Mouse (Mus musculus) CH12.LX (cell line): ENCODE data around the gene Ptprm. TPM values are rescaled to one million over a fixed set of nuclear protein-coding genes. Genes with fewer than 3 reads are reported as not detected.

Experiments used
- DNase-seq: peaks from one replicate; pipeline ENCODE4 v3.0.0-alpha.2; 2013; ENCODE audit errors: extremely low read depth
- H3K27ac ChIP-seq: 2 replicates; pipeline ENCODE4 v1.5.1; 2012; ENCODE audit warnings: low read depth, mild to moderate bottlenecking, control low read depth, moderate library complexity; ENCODE audit not compliant: insufficient read depth
- H3K27me3 ChIP-seq: replicated peaks from 2 replicates; pipeline ENCODE3; 2012; ENCODE audit warnings: inconsistent platforms
- H3K36me3 ChIP-seq, 2 experiments: replicated peaks in 1 of 2; 2 replicates each; pipeline versions ENCODE3 to v1.6.1; 2012; ENCODE audit warnings: inconsistent platforms in 1 of 2, low read length in 1 of 2, mild to moderate bottlenecking in 1 of 2, mixed read lengths in 1 of 2, moderate library complexity in 1 of 2; ENCODE audit not compliant: control insufficient read depth in 1 of 2, insufficient read depth in 1 of 2
- H3K4me1 ChIP-seq, 2 experiments: 2 replicates each; pipeline ENCODE4 v1.6.1; 2012; ENCODE audit warnings: inconsistent platforms in 1 of 2, moderate library complexity in 1 of 2; ENCODE audit not compliant: insufficient read depth in 2 of 2, control insufficient read depth in 1 of 2
- H3K4me2 ChIP-seq: 2 replicates; pipeline ENCODE4 v1.6.1; 2012; ENCODE audit warnings: low read depth, mild to moderate bottlenecking, control low read depth; ENCODE audit not compliant: poor library complexity, insufficient read depth, severe bottlenecking
- H3K4me3 ChIP-seq, 3 experiments: fragments of 150-350 bp in 1 of 3; sonication (generic) in 1 of 3; replicated peaks in 1 of 3; 2 replicates each; pipeline versions ENCODE3 to v1.5.1; 2011 to 2012; ENCODE audit warnings: low read depth in 2 of 3, low read length in 2 of 3, mild to moderate bottlenecking in 2 of 3, moderate library complexity in 2 of 3, control low read depth in 1 of 3, improper control_type of control experiment in 1 of 3, inconsistent platforms in 1 of 3, mixed read lengths in 1 of 3; ENCODE audit not compliant: poor library complexity in 1 of 3
- H3K79me2 ChIP-seq: replicated peaks from 2 replicates; pipeline ENCODE4 v1.6.1; 2012; ENCODE audit warnings: mild to moderate bottlenecking, moderate library complexity; ENCODE audit not compliant: control insufficient read depth, poor library complexity, insufficient read depth, severe bottlenecking; ENCODE audit errors: extremely low read depth
- H3K9ac ChIP-seq: 2 replicates; pipeline ENCODE4 v1.6.1; 2012; ENCODE audit warnings: low read depth, mild to moderate bottlenecking, control low read depth, moderate library complexity; ENCODE audit not compliant: insufficient read depth
- H3K9me3 ChIP-seq: replicated peaks from 2 replicates; pipeline ENCODE3; 2012; ENCODE audit warnings: low read length, inconsistent platforms, mixed read lengths
- BHLHE40 ChIP-seq: IDR thresholded peaks from 2 replicates; pipeline ENCODE4 v1.6.1; 2011; ENCODE audit warnings: mild to moderate bottlenecking, low read depth, low read length, improper control_type of control experiment
- CHD1 ChIP-seq: IDR thresholded peaks from 2 replicates; pipeline ENCODE4 v1.6.1; 2012; ENCODE audit warnings: low read depth, low read length, improper control_type of control experiment, inconsistent platforms
- CHD2 ChIP-seq: IDR thresholded peaks from 2 replicates; pipeline ENCODE4 v1.6.1; 2011; ENCODE audit warnings: low read length, improper control_type of control experiment
- ELF1 ChIP-seq: IDR thresholded peaks from 2 replicates; pipeline ENCODE4 v1.6.1; 2014; ENCODE audit warnings: low read depth, mild to moderate bottlenecking, inconsistent platforms, low read length, improper control_type of control experiment
- EP300 ChIP-seq: IDR thresholded peaks from 2 replicates; pipeline ENCODE4 v1.6.1; 2011; ENCODE audit warnings: low read length, improper control_type of control experiment
- JUN ChIP-seq: IDR thresholded peaks from 2 replicates; pipeline ENCODE4 v1.6.1; 2011; ENCODE audit warnings: low read depth, mild to moderate bottlenecking, low read length, improper control_type of control experiment, moderate library complexity; ENCODE audit not compliant: insufficient read depth
- JUND ChIP-seq: conservative IDR thresholded peaks from 2 replicates; pipeline ENCODE4 v1.6.1; 2011; ENCODE audit warnings: low read depth, low read length, improper control_type of control experiment
- MAX ChIP-seq: IDR thresholded peaks from 2 replicates; pipeline ENCODE4 v1.6.1; 2011; ENCODE audit warnings: low read length, improper control_type of control experiment
- MEF2A ChIP-seq: IDR thresholded peaks from 2 replicates; pipeline ENCODE4 v1.6.1; 2014; ENCODE audit warnings: low read depth, mild to moderate bottlenecking, inconsistent platforms, low read length, improper control_type of control experiment, borderline replicate concordance
- MXI1 ChIP-seq: IDR thresholded peaks from 2 replicates; pipeline ENCODE4 v1.6.1; 2011; ENCODE audit warnings: mild to moderate bottlenecking, low read depth, low read length, improper control_type of control experiment
- MYC ChIP-seq: IDR thresholded peaks from 2 replicates; pipeline ENCODE4 v1.6.1; 2011; ENCODE audit warnings: low read depth, mild to moderate bottlenecking, improper control_type of control experiment, low read length
- NRF1 ChIP-seq: IDR thresholded peaks from 2 replicates; pipeline ENCODE4 v1.6.1; 2014; ENCODE audit warnings: low read depth, mild to moderate bottlenecking, inconsistent platforms, low read length, improper control_type of control experiment, moderate library complexity
- PAX5 ChIP-seq: IDR thresholded peaks from 2 replicates; pipeline ENCODE4 v1.6.1; 2012; ENCODE audit warnings: low read length, inconsistent platforms, mixed read lengths
- POLR2AphosphoS2 ChIP-seq: IDR thresholded peaks from 2 replicates; pipeline ENCODE4 v1.6.1; 2011; ENCODE audit warnings: low read depth, low read length, improper control_type of control experiment
- RAD21 ChIP-seq: IDR thresholded peaks from 2 replicates; pipeline ENCODE4 v1.6.1; 2011; ENCODE audit warnings: low read depth, mild to moderate bottlenecking, low read length, improper control_type of control experiment, moderate library complexity
- RCOR1 ChIP-seq: conservative IDR thresholded peaks from 2 replicates; pipeline ENCODE4 v1.6.1; 2012; ENCODE audit warnings: low read depth, mild to moderate bottlenecking, inconsistent platforms, low read length, improper control_type of control experiment
- SIN3A ChIP-seq: IDR thresholded peaks from 2 replicates; pipeline ENCODE4 v1.6.1; 2012; ENCODE audit warnings: low read length, improper control_type of control experiment, inconsistent platforms
- SMC3 ChIP-seq: IDR thresholded peaks from 2 replicates; pipeline ENCODE4 v1.6.1; 2011; ENCODE audit warnings: low read depth, low read length, improper control_type of control experiment
- TBP ChIP-seq: conservative IDR thresholded peaks from 2 replicates; pipeline ENCODE4 v1.6.1; 2011; ENCODE audit warnings: low read depth, low read length, improper control_type of control experiment
- USF1 ChIP-seq: IDR thresholded peaks from 2 replicates; pipeline ENCODE4 v1.6.1; 2014; ENCODE audit warnings: low read depth, mild to moderate bottlenecking, inconsistent platforms, low read length, improper control_type of control experiment
- ZMIZ1 ChIP-seq: IDR thresholded peaks from 2 replicates; pipeline ENCODE4 v1.6.1; 2012; ENCODE audit warnings: low read depth, mild to moderate bottlenecking, inconsistent platforms, low read length, improper control_type of control experiment
- ZNF384 ChIP-seq: IDR thresholded peaks from 2 replicates; pipeline ENCODE4 v1.6.1; 2012; ENCODE audit warnings: low read depth, low read length, improper control_type of control experiment, inconsistent platforms
- dilution Hi-C: fragments of 300-500 bp; cut with MboI; formaldehyde crosslinking; loops from 2 replicates; pipeline ENCODE4 v1.14.3; 2020; ENCODE audit warnings: low sequenced_read_pairs; ENCODE audit not compliant: extremely low pct_unique_long_range_greater_than_20kb, extremely low pct_ligation_motif_present
- in situ Hi-C: fragments of 300-500 bp; cut with MboI; formaldehyde crosslinking; loops from 3 replicates; pipeline ENCODE4 v1.14.3; 2019; ENCODE audit warnings: low sequenced_read_pairs, low pct_ligation_motif_present, low pct_unique_long_range_greater_than_20kb, mixed read lengths
- polyA plus RNA-seq: library from polyadenylated mRNA; unstranded; fragments of >175 nt; gene quantifications from 2 replicates; pipeline ENCODE4 v1.2.1, GENCODE M21; 2012; ENCODE audit warnings: low read depth; ENCODE audit not compliant: insufficient read length
- total RNA-seq, 2 experiments: library from RNA; depleted of rRNA; stranded (reverse); fragments of 300-350 nt in 1 of 2; fragments of >200 nt in 1 of 2; gene quantifications; 2 replicates each; pipeline ENCODE4 v1.2.3; 2012 to 2014

Ptprm gene
- total and polyA plus RNA-seq, 3 experiments, result not detected

DNA sequence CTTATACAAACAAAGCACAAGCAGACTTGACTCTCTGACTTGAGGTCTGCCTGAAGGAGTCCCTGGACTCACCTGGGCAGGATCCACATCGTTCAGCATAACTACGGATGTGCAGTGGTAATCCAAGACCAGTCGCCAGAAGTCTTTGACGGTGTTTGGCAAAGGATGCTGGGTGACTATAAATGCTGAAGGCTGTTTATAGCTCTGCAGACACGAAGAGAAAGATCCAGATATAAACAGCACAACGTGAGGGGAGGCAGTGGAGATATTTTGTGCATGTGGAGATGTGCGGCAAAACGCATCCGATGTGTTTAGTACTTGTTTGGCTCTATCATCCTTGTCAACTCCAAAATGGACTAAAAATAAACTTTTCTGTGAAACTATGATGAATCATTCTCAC, 666.1 kb downstream of the Ptprm start:
- Histone ChIP-seq H3K4me1 (no peaks in the 10 kb centered on the region), H3K27me3 (no peaks in the 10 kb centered on the region), H3K4me2 (no peak overlapping the region)
- DNase-seq, result no peak
- dilution Hi-C loops, result no loop called here
- TF ChIP-seq NRF1 (no peak), RCOR1 (no peak)
- TF ChIP-seq, all 38 proteins: peak for 0
- in situ Hi-C loops, result no loop called here
- Histone ChIP-seq H3K9ac (no peak overlapping the region), H3K9me3 (peaks cover 73% of the 10 kb centered on the region), H3K27ac (no peak overlapping the region), H3K79me2 (no peaks in the 10 kb centered on the region), H3K36me3 (no peaks in the 10 kb centered on the region), H3K4me3 (no peak overlapping the region)

DNA sequence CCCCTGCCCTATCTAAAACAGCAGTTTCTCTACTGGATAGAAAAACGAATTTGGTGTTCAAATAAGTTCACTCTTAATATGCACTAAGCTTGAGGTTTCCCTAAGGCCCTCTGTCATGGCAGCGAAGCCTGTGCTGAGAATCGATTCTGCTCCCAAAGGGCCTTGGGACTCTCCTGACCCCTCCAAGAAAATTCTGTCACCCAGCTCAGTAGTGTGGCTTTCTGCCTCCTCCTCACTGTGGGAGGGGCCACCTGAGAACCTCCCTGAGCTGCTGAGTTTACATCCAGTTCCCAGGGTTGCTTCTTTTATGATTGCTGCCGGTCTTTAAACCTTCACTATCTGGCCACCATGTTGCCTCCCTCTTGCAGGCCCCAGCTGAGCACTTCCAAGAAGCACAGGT, 666.7 kb downstream of the Ptprm start:
- peaks cover 74% of the 10 kb centered on the region for H3K9me3 ChIP-seq
- no peaks in the 10 kb centered on the region for H3K27me3 ChIP-seq
- no peak overlapping the region for H3K4me2 ChIP-seq
- in situ Hi-C loops, result no loop called here
- H3K9ac ChIP-seq, result no peak overlapping the region
- H3K36me3 ChIP-seq, result no peaks in the 10 kb centered on the region
- DNase-seq, result no peak
- H3K79me2 ChIP-seq, result no peaks in the 10 kb centered on the region
- no peaks in the 10 kb centered on the region for H3K4me1 ChIP-seq
- no peak for TF ChIP-seq JUN
- TF ChIP-seq POLR2AphosphoS2, result no peak
- no peak for TF ChIP-seq PAX5
- no peak for TF ChIP-seq ZNF384
- no peak for TF ChIP-seq SIN3A
- TF ChIP-seq RCOR1, result no peak
- no peak for TF ChIP-seq BHLHE40
- no peak for TF ChIP-seq SMC3
- TF ChIP-seq USF1, result no peak
- no peak for TF ChIP-seq MYC
- TF ChIP-seq, all 38 proteins: peak for 0
- H3K4me3 ChIP-seq, result no peak overlapping the region
- dilution Hi-C loops, result no loop called here
- H3K27ac ChIP-seq, result no peak overlapping the region

DNA sequence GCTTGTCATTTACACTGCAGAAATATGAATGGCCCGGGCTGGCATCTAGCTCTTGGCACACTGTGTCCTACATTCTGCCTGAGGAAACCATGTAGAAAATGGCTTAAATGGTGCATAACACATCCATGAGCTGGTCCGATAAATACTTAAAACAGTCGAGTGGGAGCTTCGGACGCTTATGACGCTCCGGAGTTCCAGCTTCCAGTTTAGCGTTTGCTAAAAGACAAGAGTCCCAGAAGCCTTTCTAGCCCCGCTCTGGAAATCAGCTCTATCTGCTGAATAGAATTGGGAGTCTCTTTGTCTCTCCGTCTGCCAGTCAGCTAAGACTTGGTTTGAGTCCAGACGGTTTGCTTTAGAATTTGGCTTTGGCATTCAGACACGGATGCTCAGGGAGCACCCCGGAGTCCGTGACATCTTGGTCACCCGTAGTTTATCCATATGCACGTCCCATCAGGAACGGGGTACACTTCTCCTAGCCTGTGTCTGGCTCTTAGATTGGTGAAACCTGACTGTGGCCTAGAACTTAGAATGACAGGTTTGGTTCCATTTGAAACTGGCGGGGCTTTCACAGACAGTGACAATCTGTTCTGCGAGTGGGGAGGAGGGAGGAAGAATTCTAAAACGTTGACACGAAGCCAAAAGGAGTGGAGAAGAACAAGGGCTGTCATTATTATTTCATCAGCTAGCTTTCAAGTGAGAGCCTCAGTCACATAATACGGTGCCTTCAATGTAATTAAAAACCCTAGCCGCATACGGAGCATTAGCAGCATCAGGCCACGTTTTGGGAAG, 667.4 kb downstream of the Ptprm start:
- no peak for DNase-seq
- Histone ChIP-seq H3K27me3 (no peaks in the 10 kb centered on the region), H3K79me2 (no peaks in the 10 kb centered on the region), H3K4me2 (no peak overlapping the region), H3K9ac (no peak overlapping the region), H3K4me1 (no peaks in the 10 kb centered on the region), H3K9me3 (peaks cover 80% of the 10 kb centered on the region), H3K4me3 (no peak overlapping the region), H3K27ac (no peak overlapping the region), H3K36me3 (no peaks in the 10 kb centered on the region)
- no peak for TF ChIP-seq MEF2A
- TF ChIP-seq SIN3A, result no peak
- no peak for TF ChIP-seq NRF1
- no peak for TF ChIP-seq MAX
- TF ChIP-seq SMC3, result no peak
- no peak for TF ChIP-seq RAD21
- no peak for TF ChIP-seq ELF1
- TF ChIP-seq ZMIZ1, result no peak
- TF ChIP-seq CHD1, result no peak
- TF ChIP-seq MYC, result no peak
- TF ChIP-seq JUND, result no peak
- TF ChIP-seq CHD2, result no peak
- no peak for TF ChIP-seq EP300
- no peak for TF ChIP-seq BHLHE40
- TF ChIP-seq PAX5, result no peak
- TF ChIP-seq TBP, result no peak
- TF ChIP-seq MXI1, result no peak
- TF ChIP-seq RCOR1, result no peak
- dilution Hi-C loops (no loop called here), in situ Hi-C loops (no loop called here)
